Mouse (Mus musculus) forebrain, embryonic 13.5 days (tissue): Measurements from ENCODE around the gene Sprtn. TPM values are rescaled to one million over a fixed set of nuclear protein-coding genes. Genes with fewer than 3 reads are reported as not detected.

Experiments used
- ATAC-seq: fragments of 200-750 bp; cut with Nextera tagmentation; 2 replicates; pipeline ENCODE4 v1.8.0; 2017
- H3K27ac ChIP-seq: fragments of 300-500 bp; sonication (generic); 2 replicates; pipeline ENCODE4 v1.5.1; 2015; ENCODE audit warnings: inconsistent platforms, mild to moderate bottlenecking, moderate library complexity
- H3K27me3 ChIP-seq: fragments of 300-500 bp; sonication (generic); 2 replicates; pipeline ENCODE4 v1.6.1; 2015; ENCODE audit warnings: mild to moderate bottlenecking, inconsistent platforms
- H3K36me3 ChIP-seq: fragments of 300-500 bp; sonication (generic); 2 replicates; pipeline ENCODE4 v1.6.1; 2015; ENCODE audit warnings: mild to moderate bottlenecking, inconsistent platforms; ENCODE audit not compliant: poor library complexity, severe bottlenecking
- H3K4me1 ChIP-seq: fragments of 300-500 bp; sonication (generic); 2 replicates; pipeline ENCODE4 v1.6.1; 2015; ENCODE audit warnings: inconsistent platforms
- H3K4me2 ChIP-seq: fragments of 300-500 bp; sonication (generic); 2 replicates; pipeline ENCODE4 v1.6.1; 2015; ENCODE audit warnings: inconsistent platforms, mild to moderate bottlenecking, moderate library complexity
- H3K4me3 ChIP-seq: fragments of 300-500 bp; sonication (generic); 2 replicates; pipeline ENCODE4 v1.5.1; 2015; ENCODE audit warnings: mild to moderate bottlenecking, inconsistent platforms
- H3K9ac ChIP-seq: fragments of 300-500 bp; sonication (generic); 2 replicates; pipeline ENCODE4 v1.6.1; 2015; ENCODE audit warnings: mild to moderate bottlenecking, inconsistent platforms
- H3K9me3 ChIP-seq: fragments of 300-500 bp; sonication (generic); replicated peaks from 2 replicates; pipeline ENCODE4 v1.6.1; 2016; ENCODE audit warnings: inconsistent platforms
- WGBS: fragments of 180-500 bp; shearing (Covaris S2); methylation state at CpG from one replicate; pipeline ENCODE4 v1.1.7; 2015; 5-methylcytosine and 5-hydroxymethylcytosine counted together
- polyA plus RNA-seq: library from polyadenylated mRNA; unstranded; fragments of >200 nt; fragmentation: Nextera tagmentation; extraction: Ambion mirVana; gene quantifications from 2 replicates; pipeline ENCODE4 v1.2.1, GENCODE M21; 2015

Sprtn gene
- polyA plus RNA-seq, 1 experiment from 2014 or later: 9.8 TPM

GRCm38 (mm10) chr8:124910349-124910748, 12.7 kb downstream of the Sprtn start:
- WGBS: 89% methylated on average over 10 of the region's 10 CpGs
- ATAC-seq: no peak
- Histone ChIP-seq H3K4me2 (no peak overlapping the region), H3K4me1 (peaks cover 3% of the 10 kb centered on the region; the same call in 1 of the 2 replicates), H3K27me3 (no peaks in the 10 kb centered on the region), H3K27ac (no peak overlapping the region), H3K4me3 (no peak overlapping the region), H3K36me3 (peaks cover 99% of the 10 kb centered on the region), H3K9me3 (no peaks in the 10 kb centered on the region), H3K9ac (no peak overlapping the region)

- Histone ChIP-seq H3K4me2 (no peak overlapping the region), H3K9me3 (no peaks in the 10 kb centered on the region), H3K9ac (no peak overlapping the region), H3K4me1 (no peaks in the 10 kb centered on the region), H3K27ac (no peak overlapping the region), H3K36me3 (peaks cover 83% of the 10 kb centered on the region), H3K4me3 (no peak overlapping the region), H3K27me3 (no peaks in the 10 kb centered on the region)
- no peak for ATAC-seq
- WGBS: 89% methylated on average over 17 of the region's 17 CpGs
These were observed 14.5 kb downstream of the Sprtn start for GRCm38 (mm10) chr8:124911938-124912872.

- WGBS: 99% methylated on average over 5 of the region's 5 CpGs
- peaks cover 64% of the 10 kb centered on the region for H3K36me3 ChIP-seq
These were observed 16.4 kb downstream of the Sprtn start for GRCm38 (mm10) chr8:124914061-124914460.

GRCm38 (mm10) chr8:124917741-124918484, 20.2 kb downstream of the Sprtn start:
- 78% methylated on average over 18 of the region's 18 CpGs for WGBS
- Histone ChIP-seq H3K4me2 (no peak overlapping the region), H3K27ac (no peak overlapping the region), H3K36me3 (peaks cover 26% of the 10 kb centered on the region), H3K9ac (no peak overlapping the region), H3K4me3 (no peak overlapping the region), H3K9me3 (no peaks in the 10 kb centered on the region), H3K4me1 (peaks cover 15% of the 10 kb centered on the region), H3K27me3 (no peaks in the 10 kb centered on the region)
- no peak for ATAC-seq

More at GRCm38 (mm10) chr8:124914061-124914460, 16.4 kb downstream of the Sprtn start:
- Histone ChIP-seq H3K9me3 (no peaks in the 10 kb centered on the region), H3K4me1 (peaks cover 15% of the 10 kb centered on the region), H3K27me3 (no peaks in the 10 kb centered on the region), H3K27ac (no peak overlapping the region), H3K4me2 (no peak overlapping the region), H3K4me3 (no peak overlapping the region), H3K9ac (no peak overlapping the region)
- no peak for ATAC-seq

GRCm38 (mm10) chr8:124921369-124922279, 23.9 kb downstream of the Sprtn start:
- no peak overlapping the region for H3K9ac ChIP-seq
- peaks cover 22% of the 10 kb centered on the region for H3K36me3 ChIP-seq
- no peaks in the 10 kb centered on the region for H3K27me3 ChIP-seq
- H3K4me1 ChIP-seq: peaks cover 18% of the 10 kb centered on the region
- no peaks in the 10 kb centered on the region for H3K9me3 ChIP-seq
- WGBS: 87% methylated on average over 18 of the region's 18 CpGs
- ATAC-seq: no peak
- H3K4me2 ChIP-seq: no peak overlapping the region
- no peak overlapping the region for H3K27ac ChIP-seq
- no peak overlapping the region for H3K4me3 ChIP-seq

- Histone ChIP-seq H3K27ac (no peak overlapping the region), H3K36me3 (peaks cover 23% of the 10 kb centered on the region), H3K9ac (no peak overlapping the region), H3K27me3 (no peaks in the 10 kb centered on the region), H3K4me2 (no peak overlapping the region), H3K4me3 (no peak overlapping the region), H3K4me1 (peaks cover 20% of the 10 kb centered on the region), H3K9me3 (no peaks in the 10 kb centered on the region)
- 91% methylated on average over 11 of the region's 11 CpGs for WGBS
- ATAC-seq: no peak
These were observed 24.9 kb downstream of the Sprtn start for GRCm38 (mm10) chr8:124922490-124923089.

GRCm38 (mm10) chr8:124923971-124924652, 26.4 kb downstream of the Sprtn start:
- 88% methylated on average over 15 of the region's 15 CpGs for WGBS
- Histone ChIP-seq H3K27ac (no peak overlapping the region), H3K4me1 (peaks cover 6% of the 10 kb centered on the region; the same call in 1 of the 2 replicates), H3K4me2 (no peak overlapping the region), H3K27me3 (no peaks in the 10 kb centered on the region), H3K9me3 (no peaks in the 10 kb centered on the region), H3K36me3 (peaks cover 29% of the 10 kb centered on the region), H3K9ac (no peak overlapping the region), H3K4me3 (no peak overlapping the region)
- ATAC-seq: no peak

GRCm38 (mm10) chr8:124925544-124926266, 28.0 kb downstream of the Sprtn start:
- Histone ChIP-seq H3K27me3 (no peaks in the 10 kb centered on the region), H3K9ac (no peak overlapping the region), H3K4me1 (peaks cover 6% of the 10 kb centered on the region; the same call in 1 of the 2 replicates), H3K36me3 (peaks cover 29% of the 10 kb centered on the region), H3K9me3 (no peaks in the 10 kb centered on the region), H3K4me3 (no peak overlapping the region), H3K27ac (no peak overlapping the region), H3K4me2 (no peak overlapping the region)
- 95% methylated on average over 14 of the region's 14 CpGs for WGBS
- no peak for ATAC-seq

- no peak for ATAC-seq
- H3K36me3 ChIP-seq: peaks cover 29% of the 10 kb centered on the region
- H3K9me3 ChIP-seq: 0 out of 2 replicates have a peak, but pooled peaks cover 4% of the 10 kb centered on the region
- no peak overlapping the region for H3K27ac ChIP-seq
- H3K4me1 ChIP-seq: peaks cover 6% of the 10 kb centered on the region; the same call in 1 of the 2 replicates
- no peak overlapping the region for H3K4me3 ChIP-seq
- no peak overlapping the region for H3K4me2 ChIP-seq
- no peaks in the 10 kb centered on the region for H3K27me3 ChIP-seq
- WGBS: 86% methylated on average over 10 of the region's 10 CpGs
- H3K9ac ChIP-seq: no peak overlapping the region
These were observed 28.7 kb downstream of the Sprtn start for GRCm38 (mm10) chr8:124926351-124926771.

GRCm38 (mm10) chr8:124929006-124929405, 31.3 kb downstream of the Sprtn start:
- 0 out of 2 replicates have a peak, but pooled peaks cover 6% of the 10 kb centered on the region for H3K4me1 ChIP-seq
- ATAC-seq: no peak
- H3K4me3 ChIP-seq: no peak overlapping the region
- 0 out of 2 replicates have a peak, but pooled peaks cover 5% of the 10 kb centered on the region for H3K9me3 ChIP-seq
- no peaks in the 10 kb centered on the region for H3K27me3 ChIP-seq
- peaks cover 29% of the 10 kb centered on the region for H3K36me3 ChIP-seq
- H3K27ac ChIP-seq: no peak overlapping the region
- H3K4me2 ChIP-seq: no peak overlapping the region
- 93% methylated on average over 11 of the region's 11 CpGs for WGBS
- no peak overlapping the region for H3K9ac ChIP-seq
